Mouse (Mus musculus) embryonic facial prominence, embryonic 11.5 days (tissue): ENCODE data around the gene Thada. TPM values are rescaled to one million over a fixed set of nuclear protein-coding genes. Genes with fewer than 3 reads are reported as not detected.

Experiments
- ATAC-seq: fragments of 200-750 bp; cut with Nextera tagmentation; replicated peaks from 2 replicates; pipeline ENCODE4 v1.8.0; 2017; ENCODE audit warnings: low read depth; ENCODE audit not compliant: insufficient number of reproducible peaks, low FRiP score, low TSS enrichment
- DNase-seq: peaks from one replicate; pipeline ENCODE4 v3.0.0-alpha.2; 2015; ENCODE audit warnings: low spot score
- H3K27ac ChIP-seq: fragments of 300-500 bp; sonication (generic); replicated peaks from 2 replicates; pipeline ENCODE4 v1.5.1; 2014; ENCODE audit warnings: mild to moderate bottlenecking, low read depth, low read length, control low read depth
- H3K27me3 ChIP-seq: fragments of 300-500 bp; sonication (generic); 2 replicates; pipeline ENCODE4 v1.6.1; 2014; ENCODE audit warnings: mild to moderate bottlenecking, low read length, moderate library complexity, mixed read lengths; ENCODE audit not compliant: control insufficient read depth, insufficient read depth
- H3K36me3 ChIP-seq: fragments of 300-500 bp; sonication (generic); replicated peaks from 2 replicates; pipeline ENCODE4 v1.6.1; 2014; ENCODE audit warnings: low read depth, mild to moderate bottlenecking, low read length, moderate library complexity, mixed read lengths; ENCODE audit not compliant: control insufficient read depth, insufficient read depth
- H3K4me1 ChIP-seq: fragments of 300-500 bp; sonication (generic); 2 replicates; pipeline ENCODE4 v1.6.1; 2014; ENCODE audit warnings: low read length, mixed read lengths; ENCODE audit not compliant: control insufficient read depth, insufficient read depth
- H3K4me2 ChIP-seq: fragments of 300-500 bp; sonication (generic); 2 replicates; pipeline ENCODE4 v1.6.1; 2014; ENCODE audit warnings: low read depth, mild to moderate bottlenecking, control low read depth, low read length, moderate library complexity
- H3K4me3 ChIP-seq: fragments of 300-500 bp; sonication (generic); 2 replicates; pipeline ENCODE4 v1.5.1; 2014; ENCODE audit warnings: low read depth, low read length, control low read depth
- H3K9ac ChIP-seq: fragments of 300-500 bp; sonication (generic); replicated peaks from 2 replicates; pipeline ENCODE4 v1.6.1; 2014; ENCODE audit warnings: mild to moderate bottlenecking, control low read depth, low read length
- H3K9me3 ChIP-seq: fragments of 300-500 bp; sonication (generic); replicated peaks from 2 replicates; pipeline ENCODE4 v1.6.1; 2016; ENCODE audit warnings: mild to moderate bottlenecking, low read length, inconsistent platforms, mixed read lengths; ENCODE audit not compliant: control insufficient read depth
- WGBS: fragments of 180-500 bp; shearing (Covaris S2); extraction: QIAGEN DNeasy Blood & Tissue Kit; methylation state at CpG from one replicate; pipeline ENCODE4 v1.1.7; 2014; 5-methylcytosine and 5-hydroxymethylcytosine counted together
- polyA plus RNA-seq: library from polyadenylated mRNA; unstranded; fragments of >200 nt; fragmentation: Nextera tagmentation; extraction: Ambion mirVana; gene quantifications from 2 replicates; pipeline ENCODE4 v1.2.1, GENCODE M21; 2014

Thada gene
- polyA plus RNA-seq, 1 experiment from 2014 or later: 8.2 TPM

DNA sequence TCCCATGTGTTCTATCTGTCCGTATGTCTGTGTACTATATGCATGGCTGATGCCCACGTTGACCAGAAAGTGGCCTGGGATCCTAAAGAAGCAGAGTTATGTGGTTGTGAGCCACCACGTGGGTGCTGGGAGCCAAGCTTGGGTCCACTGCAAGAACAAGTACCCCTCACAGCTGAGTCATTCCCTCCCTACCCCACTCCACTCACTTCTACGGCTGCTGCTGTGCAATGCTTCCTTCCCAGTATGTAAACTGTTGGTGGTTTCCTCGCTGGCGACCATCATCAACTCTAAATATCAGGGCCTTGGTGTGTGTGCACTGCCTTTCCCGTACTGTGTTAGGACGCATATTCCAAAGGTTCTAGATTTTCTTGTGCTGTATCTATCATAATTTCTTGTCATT lies 108.2 kb downstream of the Thada start:
- H3K4me2 ChIP-seq: no peak overlapping the region
- H3K4me3 ChIP-seq: no peak overlapping the region
- H3K4me1 ChIP-seq: no peaks in the 10 kb centered on the region
- H3K9me3 ChIP-seq: no peaks in the 10 kb centered on the region
- no peak overlapping the region for H3K9ac ChIP-seq
- no peaks in the 10 kb centered on the region for H3K27me3 ChIP-seq
- WGBS: 82% methylated on average over 8 of the region's 8 CpGs
- no peaks in the 10 kb centered on the region; the same call in 1 of the 2 replicates for H3K36me3 ChIP-seq
- DNase-seq (no peak), ATAC-seq (no peak)
- no peak overlapping the region for H3K27ac ChIP-seq

DNA sequence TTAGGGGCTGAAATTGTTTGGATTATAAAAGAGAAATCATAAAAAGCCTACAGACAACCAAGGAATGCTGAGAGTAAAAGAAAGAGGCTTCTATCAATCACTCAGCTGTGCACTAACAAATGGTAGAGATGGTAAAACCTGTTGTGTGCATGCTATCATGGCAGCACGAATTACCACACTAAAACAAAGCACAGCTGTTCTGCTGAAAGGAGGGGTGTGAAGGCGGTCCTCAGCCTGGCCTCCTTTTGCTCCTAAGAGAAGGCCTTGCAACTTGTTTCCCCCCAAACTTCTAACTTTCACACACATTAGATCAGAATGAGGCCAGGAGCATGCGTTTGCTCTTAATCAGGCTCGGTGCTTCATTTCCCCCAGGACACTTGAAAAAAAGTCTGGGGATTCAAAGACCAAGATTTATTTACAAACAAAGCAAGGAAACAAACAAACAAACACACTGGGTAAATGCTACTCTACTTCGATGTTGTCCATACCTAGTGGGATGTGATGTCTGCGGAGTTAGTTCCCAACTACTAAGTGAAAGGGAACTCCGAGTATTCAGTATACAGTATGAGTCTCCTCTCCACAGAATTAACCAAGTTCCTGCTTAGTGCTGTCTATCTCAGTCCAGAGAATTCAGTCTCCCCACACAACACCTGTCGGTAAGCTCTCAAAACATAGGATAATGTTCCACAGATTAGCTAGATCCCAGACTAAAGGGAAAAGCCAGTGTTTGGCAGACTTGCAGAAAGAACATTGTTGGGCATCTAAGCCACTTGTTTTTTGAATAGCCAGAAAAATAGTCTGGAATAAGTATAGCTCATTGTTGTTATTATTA lies 109.7 kb downstream of the Thada start:
- ATAC-seq (no peak), DNase-seq (no peak)
- no peak overlapping the region for H3K9ac ChIP-seq
- H3K4me2 ChIP-seq: no peak overlapping the region
- H3K4me1 ChIP-seq: no peaks in the 10 kb centered on the region
- no peak overlapping the region for H3K4me3 ChIP-seq
- H3K36me3 ChIP-seq: no peaks in the 10 kb centered on the region; the same call in 1 of the 2 replicates
- H3K27me3 ChIP-seq: no peaks in the 10 kb centered on the region
- 84% methylated on average over 8 of the region's 8 CpGs for WGBS
- H3K9me3 ChIP-seq: no peaks in the 10 kb centered on the region
- H3K27ac ChIP-seq: no peak overlapping the region

DNA sequence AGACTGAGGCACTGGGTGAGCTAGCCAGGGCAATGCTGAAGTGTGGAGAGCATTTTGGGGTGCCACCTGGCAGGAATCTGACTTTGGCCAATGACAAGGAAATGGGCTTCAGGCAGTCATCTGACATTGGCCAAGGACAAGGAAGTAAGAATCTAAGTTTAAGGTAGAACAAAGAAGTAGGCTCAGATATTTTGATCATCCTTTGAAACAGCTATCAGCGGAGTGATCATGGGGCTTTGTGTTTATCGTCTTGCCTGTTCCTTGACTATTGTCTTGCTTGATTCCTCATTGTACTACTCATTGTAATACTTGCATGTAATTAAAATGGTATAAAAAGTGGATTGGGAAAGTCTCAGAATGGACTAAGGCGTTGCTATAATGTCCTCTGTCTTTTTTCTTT lies 111.0 kb downstream of the Thada start:
- WGBS: 92% methylated on average over 3 of the region's 3 CpGs

DNA sequence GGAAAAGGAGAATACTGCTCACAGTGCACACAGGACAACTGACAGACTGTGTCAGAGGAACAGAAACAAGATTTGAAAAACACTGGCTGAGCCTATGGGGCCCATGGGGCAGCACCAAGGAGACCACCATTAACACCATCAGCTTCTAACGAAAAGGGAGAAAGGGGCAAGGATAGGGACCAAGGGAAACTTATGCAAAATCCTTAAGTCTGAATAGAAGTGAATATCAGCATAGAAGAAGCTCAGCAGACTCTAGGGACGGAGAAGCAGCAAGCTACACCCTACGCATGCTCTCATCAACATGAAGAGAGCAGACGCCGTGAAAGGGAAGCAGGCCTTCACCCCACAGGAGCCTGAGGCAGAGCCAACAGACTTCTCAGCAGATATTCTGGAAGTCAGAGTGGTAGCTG lies 112.1 kb downstream of the Thada start:
- DNase-seq (no peak), ATAC-seq (no peak)
- Histone ChIP-seq H3K36me3 (no peaks in the 10 kb centered on the region; the same call in 1 of the 2 replicates), H3K9ac (no peak overlapping the region), H3K9me3 (no peaks in the 10 kb centered on the region), H3K27ac (no peak overlapping the region), H3K4me3 (no peak overlapping the region), H3K27me3 (no peaks in the 10 kb centered on the region), H3K4me1 (no peaks in the 10 kb centered on the region), H3K4me2 (no peak overlapping the region)
- 85% methylated on average over 5 of the region's 5 CpGs for WGBS

More for the DNA sequence above, 111.0 kb downstream of the Thada start:
- no peaks in the 10 kb centered on the region for H3K9me3 ChIP-seq
- H3K27me3 ChIP-seq: no peaks in the 10 kb centered on the region
- H3K4me1 ChIP-seq: no peaks in the 10 kb centered on the region
- no peak overlapping the region for H3K27ac ChIP-seq
- no peaks in the 10 kb centered on the region; the same call in 1 of the 2 replicates for H3K36me3 ChIP-seq
- no peak for ATAC-seq
- no peak overlapping the region for H3K4me2 ChIP-seq
- H3K4me3 ChIP-seq: no peak overlapping the region
- H3K9ac ChIP-seq: no peak overlapping the region
- no peak for DNase-seq

DNA sequence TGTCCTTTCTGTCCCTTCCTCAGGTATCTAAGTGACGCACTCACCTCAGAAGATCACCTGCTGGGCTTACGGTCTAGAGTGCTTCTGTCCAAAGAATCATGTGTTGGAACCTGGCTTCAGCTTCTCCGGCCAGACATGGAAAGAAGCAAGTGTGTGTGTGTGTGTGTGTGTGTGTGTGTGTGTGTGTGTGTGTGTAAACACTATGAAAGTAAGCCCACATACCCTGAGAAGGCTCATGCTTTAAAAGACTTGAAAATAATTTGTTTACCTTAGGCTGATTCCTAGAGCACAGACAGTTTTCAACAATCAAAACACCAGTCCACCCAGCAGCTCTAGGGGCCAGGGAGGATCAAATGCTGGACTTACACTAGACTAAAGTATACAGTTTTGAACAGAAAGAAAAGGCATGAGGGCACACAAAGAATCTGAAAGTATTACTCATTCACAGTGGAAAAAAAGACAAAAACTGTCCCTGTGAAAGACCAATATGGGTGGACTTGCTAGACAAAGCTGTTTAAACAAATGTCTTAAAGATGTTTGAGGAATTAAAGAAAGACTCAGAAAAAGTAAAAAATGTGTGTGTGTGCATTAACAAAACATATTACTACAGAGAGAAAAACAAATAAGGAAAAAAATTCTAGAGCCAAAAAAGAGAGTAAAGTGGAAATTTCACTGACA lies 112.6 kb downstream of the Thada start:
- H3K4me2 ChIP-seq: no peak overlapping the region
- no peak for ATAC-seq
- H3K9me3 ChIP-seq: no peaks in the 10 kb centered on the region
- H3K27me3 ChIP-seq: no peaks in the 10 kb centered on the region
- H3K27ac ChIP-seq: no peak overlapping the region
- H3K4me3 ChIP-seq: no peak overlapping the region
- no peaks in the 10 kb centered on the region for H3K36me3 ChIP-seq
- no peak overlapping the region for H3K9ac ChIP-seq
- WGBS: 89% methylated on average over 3 of the region's 3 CpGs
- no peaks in the 10 kb centered on the region for H3K4me1 ChIP-seq
- DNase-seq: no peak

DNA sequence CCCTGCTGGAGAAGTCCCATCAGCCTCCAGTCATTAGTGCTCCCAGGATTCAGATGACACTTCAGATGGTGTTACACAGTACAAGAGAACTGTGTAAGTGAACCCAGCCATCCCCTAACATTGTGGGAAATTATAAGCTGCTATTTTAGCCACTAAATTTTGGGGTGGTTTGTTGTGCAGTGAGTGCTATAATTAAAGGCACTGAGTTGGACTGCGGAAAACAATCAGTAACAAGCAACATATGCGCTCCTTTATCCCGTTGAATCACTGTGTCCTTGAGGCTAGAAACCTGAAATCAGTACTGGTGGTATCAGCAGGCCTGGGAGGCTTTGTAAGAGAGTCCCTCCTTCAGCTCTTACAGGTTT lies 113.2 kb downstream of the Thada start:
- no peaks in the 10 kb centered on the region for H3K9me3 ChIP-seq
- H3K9ac ChIP-seq: no peak overlapping the region
- WGBS: 64% methylated on average over 3 of the region's 3 CpGs
- no peaks in the 10 kb centered on the region for H3K4me1 ChIP-seq
- no peaks in the 10 kb centered on the region for H3K27me3 ChIP-seq
- peak; percentile 27 for DNase-seq
- H3K36me3 ChIP-seq: no peaks in the 10 kb centered on the region
- H3K4me2 ChIP-seq: no peak overlapping the region
- no peak overlapping the region for H3K4me3 ChIP-seq
- no peak overlapping the region for H3K27ac ChIP-seq
- ATAC-seq: no peak

DNA sequence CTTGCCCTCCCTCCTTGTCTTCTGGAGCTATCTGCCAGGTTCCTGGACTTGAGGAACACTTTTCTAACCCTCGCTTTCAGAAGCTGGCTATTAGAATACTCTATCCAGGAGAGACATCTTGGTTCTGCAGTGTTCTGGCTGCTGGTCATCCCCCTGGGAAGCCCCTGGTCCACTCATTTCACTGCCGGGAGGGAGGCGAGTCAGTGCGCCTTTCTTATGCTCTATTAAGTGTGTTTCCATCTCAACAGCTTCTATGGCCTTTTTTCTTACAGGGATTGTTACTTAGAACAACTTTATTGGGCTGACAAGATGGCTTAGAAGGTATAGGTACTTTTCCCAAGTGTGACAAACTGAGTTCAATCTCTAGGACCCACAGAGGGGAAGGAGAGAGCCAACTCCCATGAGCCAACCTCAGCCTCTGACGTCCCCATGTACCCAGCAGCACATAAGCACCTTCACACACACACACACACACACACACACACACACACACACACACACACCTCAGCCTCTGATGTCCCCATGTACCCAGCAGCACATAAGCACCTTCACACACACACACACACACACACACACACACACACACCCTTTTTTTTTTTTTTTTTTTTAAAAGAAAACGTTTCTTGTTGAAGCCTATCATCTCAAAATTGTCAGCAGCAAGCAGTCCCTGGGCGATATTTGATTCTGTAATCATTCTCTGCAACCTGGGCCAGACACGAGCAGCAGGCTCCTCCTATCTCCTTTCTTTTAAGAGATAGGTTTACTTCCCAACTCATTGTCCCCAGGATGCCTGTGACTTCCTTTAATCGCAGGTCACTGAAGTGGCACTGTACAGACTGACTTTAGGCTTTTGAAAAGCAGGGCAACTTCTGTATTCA lies 113.9 kb downstream of the Thada start:
- WGBS: 77% methylated on average over 9 of the region's 9 CpGs
- ATAC-seq: no peak
- no peak for DNase-seq

More for the DNA sequence above, 113.9 kb downstream of the Thada start:
- no peak overlapping the region for H3K9ac ChIP-seq
- H3K27ac ChIP-seq: no peak overlapping the region
- no peaks in the 10 kb centered on the region for H3K27me3 ChIP-seq
- H3K36me3 ChIP-seq: no peaks in the 10 kb centered on the region
- no peaks in the 10 kb centered on the region for H3K9me3 ChIP-seq
- H3K4me3 ChIP-seq: no peak overlapping the region
- H3K4me1 ChIP-seq: no peaks in the 10 kb centered on the region
- H3K4me2 ChIP-seq: no peak overlapping the region
